Mouse (Mus musculus): ENCODE results near the gene Nfix. TPM values are rescaled to one million over a fixed set of nuclear protein-coding genes. Genes with fewer than 3 reads are reported as not detected.
A peak's percentile ranks its signal among the peaks of the same experiment; 100 is the strongest.

The Nfix gene
- polyA plus RNA-seq, 1 experiment from 2014 or later = 7.7 TPM

DNA sequence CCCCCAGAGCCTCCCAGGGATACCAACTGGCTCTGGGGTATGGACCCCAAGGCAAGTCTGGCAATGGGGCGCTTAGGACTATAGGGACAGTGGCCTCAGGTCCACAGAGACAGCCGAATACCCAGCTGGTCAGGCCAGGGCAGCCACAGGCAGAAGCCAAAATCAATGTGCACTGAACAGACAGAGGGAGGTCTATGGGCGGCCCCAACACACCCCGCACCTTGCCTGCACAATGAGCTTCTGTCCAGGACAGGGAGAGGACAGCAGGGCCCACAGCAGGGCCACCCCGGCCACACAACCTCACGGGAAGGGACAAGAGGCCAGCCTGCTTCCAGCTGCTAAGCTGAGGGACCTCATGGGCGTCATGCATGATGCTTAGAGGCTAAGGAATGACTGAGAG lies 5.7 kb downstream of the Nfix start:
- DNase-seq (ENCODE audit: low spot score) = no peak
- Histone ChIP-seq H3K9me3 (ENCODE audit: control insufficient read depth, low read length) (no peaks in the 10 kb centered on the region), H3K27ac (ENCODE audit: low read depth, low read length) (no peak overlapping the region), H3K9ac (ENCODE audit: low read length) (no peak overlapping the region), H3K4me3 (ENCODE audit: low read depth, low read length) (no peak overlapping the region), H3K36me3 (ENCODE audit: control insufficient read depth, insufficient read depth, low read length) (no peaks in the 10 kb centered on the region), H3K27me3 (ENCODE audit: control insufficient read depth, insufficient read depth, low read length) (peaks cover 72% of the 10 kb centered on the region), H3K4me1 (replicated peaks; ENCODE audit: control insufficient read depth, insufficient read depth, low read length) (peaks cover 8% of the 10 kb centered on the region; the same call in 1 of the 2 replicates), H3K4me2 (ENCODE audit: low read depth, low read length, severe bottlenecking) (no peak overlapping the region)
- ATAC-seq (replicated peaks; ENCODE audit: low FRiP score) = no peak
- 40% methylated on average over 7 of the region's 7 CpGs for WGBS

DNA sequence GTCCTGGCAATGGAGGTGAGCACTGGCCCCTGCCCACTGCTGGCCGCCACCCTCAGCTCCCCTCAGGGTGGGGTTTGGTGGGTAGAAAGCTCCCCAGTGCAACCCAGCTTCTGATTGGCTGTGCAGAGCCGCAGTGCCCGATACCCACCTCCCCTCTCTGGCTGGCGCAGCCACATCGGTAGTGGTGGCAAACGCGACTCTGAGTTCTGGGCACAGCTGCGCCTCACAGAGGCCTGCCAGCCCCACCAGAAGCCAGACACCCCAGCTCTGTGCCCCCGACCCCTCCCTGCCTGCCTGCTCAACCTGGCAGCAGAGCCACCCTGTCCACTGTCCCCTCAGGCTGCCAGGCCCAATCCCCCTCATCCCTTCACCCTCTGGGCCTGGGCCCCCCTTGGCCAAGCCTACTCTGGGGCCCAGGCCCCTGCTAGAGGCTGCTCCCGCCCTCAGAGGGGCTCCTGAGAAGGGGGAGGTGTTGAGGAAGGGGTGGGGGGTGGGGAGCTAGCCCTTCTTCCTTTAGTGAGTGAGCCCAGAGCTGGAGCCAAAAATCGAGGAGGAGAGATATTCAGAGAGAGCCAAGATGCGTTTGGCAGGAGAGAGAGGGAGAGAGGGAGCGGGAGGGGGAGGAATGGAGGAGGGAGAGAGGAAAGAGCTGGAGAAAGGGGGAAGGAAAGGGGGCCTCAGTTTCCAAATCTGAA lies 6.2 kb downstream of the Nfix start:
- no peaks in the 10 kb centered on the region for H3K36me3 ChIP-seq (ENCODE audit: control insufficient read depth, insufficient read depth, low read length)
- H3K9me3 ChIP-seq (ENCODE audit: control insufficient read depth, low read length) = no peaks in the 10 kb centered on the region
- DNase-seq (ENCODE audit: low spot score) = no peak
- peak overlapping the region; percentile 2; the same call in 1 of the 2 replicates for H3K9ac ChIP-seq (ENCODE audit: low read length)
- no peak overlapping the region for H3K4me3 ChIP-seq (ENCODE audit: low read depth, low read length)
- no peak for ATAC-seq (replicated peaks; ENCODE audit: low FRiP score)
- H3K27me3 ChIP-seq (ENCODE audit: control insufficient read depth, insufficient read depth, low read length) = peaks cover 73% of the 10 kb centered on the region
- H3K27ac ChIP-seq (ENCODE audit: low read depth, low read length) = no peak overlapping the region
- WGBS = 63% methylated on average over 13 of the region's 13 CpGs
- no peak overlapping the region for H3K4me2 ChIP-seq (ENCODE audit: low read depth, low read length, severe bottlenecking)
- H3K4me1 ChIP-seq (replicated peaks; ENCODE audit: control insufficient read depth, insufficient read depth, low read length) = peaks cover 5% of the 10 kb centered on the region; the same call in 1 of the 2 replicates

DNA sequence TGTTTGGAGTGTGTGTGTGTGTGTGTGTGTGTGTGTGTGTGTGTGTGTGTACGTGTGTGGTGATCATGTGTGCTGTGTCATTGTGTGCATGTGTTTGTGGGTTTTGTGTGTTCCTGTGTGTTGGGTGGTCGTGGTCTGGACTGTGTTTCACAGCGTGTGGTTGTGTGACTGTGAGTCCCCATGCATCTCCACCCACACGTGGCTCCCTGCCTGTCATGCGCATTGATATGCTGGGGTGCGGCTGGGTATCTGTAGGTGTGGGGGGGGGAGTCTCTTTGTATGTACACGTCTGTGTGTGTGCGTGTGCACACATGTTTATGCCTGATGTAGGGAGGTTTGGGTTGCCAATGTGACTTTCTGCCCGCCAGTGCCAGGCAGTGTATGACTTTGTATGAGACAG lies 7.0 kb downstream of the Nfix start:
- no peak overlapping the region for H3K27ac ChIP-seq (ENCODE audit: low read depth, low read length)
- 82% methylated on average over 9 of the region's 9 CpGs for WGBS
- H3K9me3 ChIP-seq (ENCODE audit: control insufficient read depth, low read length) = no peaks in the 10 kb centered on the region
- ATAC-seq (replicated peaks; ENCODE audit: low FRiP score) = no peak
- H3K4me1 ChIP-seq (replicated peaks; ENCODE audit: control insufficient read depth, insufficient read depth, low read length) = peaks cover 5% of the 10 kb centered on the region; the same call in 1 of the 2 replicates
- DNase-seq (ENCODE audit: low spot score) = no peak
- H3K27me3 ChIP-seq (ENCODE audit: control insufficient read depth, insufficient read depth, low read length) = peaks cover 73% of the 10 kb centered on the region
- H3K36me3 ChIP-seq (ENCODE audit: control insufficient read depth, insufficient read depth, low read length) = no peaks in the 10 kb centered on the region
- no peak overlapping the region for H3K4me3 ChIP-seq (ENCODE audit: low read depth, low read length)
- H3K9ac ChIP-seq (ENCODE audit: low read length) = no peak overlapping the region
- no peak overlapping the region for H3K4me2 ChIP-seq (ENCODE audit: low read depth, low read length, severe bottlenecking)

DNA sequence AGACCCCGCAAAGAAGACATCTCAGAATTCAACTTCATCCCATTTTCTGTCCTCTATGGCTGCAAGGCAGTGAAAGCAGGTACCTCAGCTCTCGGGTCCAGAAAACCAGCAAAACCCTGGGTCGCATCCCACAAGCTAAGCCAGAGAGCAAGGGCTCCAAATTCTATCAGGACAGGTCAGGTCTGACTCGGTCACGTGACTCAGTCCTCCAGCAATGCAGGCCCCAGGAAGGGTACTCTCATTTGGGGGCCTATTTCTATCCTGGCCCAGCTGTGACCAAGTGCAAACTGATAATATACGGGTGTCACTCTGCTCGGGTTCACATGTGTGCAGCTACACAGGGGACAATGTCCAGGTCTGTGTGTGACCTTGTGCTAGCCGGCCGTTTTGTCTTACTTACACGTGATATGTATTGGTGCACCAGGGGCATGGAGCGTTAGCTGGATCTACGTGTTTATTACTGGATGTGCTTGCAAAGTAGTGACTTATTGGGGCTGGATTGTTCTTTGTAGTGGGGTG lies 7.7 kb downstream of the Nfix start:
- Histone ChIP-seq H3K4me2 (ENCODE audit: low read depth, low read length, severe bottlenecking) (no peak overlapping the region), H3K9me3 (ENCODE audit: control insufficient read depth, low read length) (no peaks in the 10 kb centered on the region), H3K27me3 (ENCODE audit: control insufficient read depth, insufficient read depth, low read length) (peaks cover 73% of the 10 kb centered on the region), H3K27ac (ENCODE audit: low read depth, low read length) (no peak overlapping the region), H3K36me3 (ENCODE audit: control insufficient read depth, insufficient read depth, low read length) (no peaks in the 10 kb centered on the region), H3K9ac (ENCODE audit: low read length) (no peak overlapping the region), H3K4me1 (replicated peaks; ENCODE audit: control insufficient read depth, insufficient read depth, low read length) (peaks cover 5% of the 10 kb centered on the region; the same call in 1 of the 2 replicates), H3K4me3 (ENCODE audit: low read depth, low read length) (no peak overlapping the region)
- ATAC-seq (replicated peaks; ENCODE audit: low FRiP score) (no peak), DNase-seq (ENCODE audit: low spot score) (no peak)
- WGBS = 70% methylated on average over 12 of the region's 12 CpGs

DNA sequence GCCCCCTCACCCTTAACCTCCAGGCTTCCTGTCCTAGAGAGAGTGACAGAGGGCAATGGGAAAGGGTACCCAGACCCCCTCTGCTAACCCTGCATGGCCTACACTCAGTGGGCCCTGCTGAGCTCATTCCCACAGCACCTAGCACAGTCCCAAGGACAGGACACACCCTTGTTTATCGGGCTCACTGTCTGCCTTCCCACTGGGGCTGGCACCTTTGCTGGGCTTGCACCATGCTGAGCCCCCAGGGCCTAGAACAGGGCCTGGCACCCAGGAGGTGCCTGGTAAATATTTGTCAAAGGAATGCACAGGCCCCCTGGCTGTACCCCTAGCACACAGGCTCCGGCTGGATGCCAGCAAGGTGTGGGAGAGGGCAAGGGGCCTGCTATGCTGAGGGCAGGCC lies 9.6 kb downstream of the Nfix start:
- Histone ChIP-seq H3K27me3 (ENCODE audit: control insufficient read depth, insufficient read depth, low read length) (peaks cover 74% of the 10 kb centered on the region), H3K9ac (ENCODE audit: low read length) (no peak overlapping the region), H3K4me2 (ENCODE audit: low read depth, low read length, severe bottlenecking) (no peak overlapping the region), H3K4me3 (ENCODE audit: low read depth, low read length) (no peak overlapping the region), H3K4me1 (replicated peaks; ENCODE audit: control insufficient read depth, insufficient read depth, low read length) (peaks cover 5% of the 10 kb centered on the region; the same call in 1 of the 2 replicates), H3K9me3 (ENCODE audit: control insufficient read depth, low read length) (no peaks in the 10 kb centered on the region), H3K27ac (ENCODE audit: low read depth, low read length) (no peak overlapping the region), H3K36me3 (ENCODE audit: control insufficient read depth, insufficient read depth, low read length) (no peaks in the 10 kb centered on the region)
- 71% methylated on average over 2 of the region's 2 CpGs for WGBS
- DNase-seq (ENCODE audit: low spot score) = no peak
- ATAC-seq (replicated peaks; ENCODE audit: low FRiP score) = no peak

DNA sequence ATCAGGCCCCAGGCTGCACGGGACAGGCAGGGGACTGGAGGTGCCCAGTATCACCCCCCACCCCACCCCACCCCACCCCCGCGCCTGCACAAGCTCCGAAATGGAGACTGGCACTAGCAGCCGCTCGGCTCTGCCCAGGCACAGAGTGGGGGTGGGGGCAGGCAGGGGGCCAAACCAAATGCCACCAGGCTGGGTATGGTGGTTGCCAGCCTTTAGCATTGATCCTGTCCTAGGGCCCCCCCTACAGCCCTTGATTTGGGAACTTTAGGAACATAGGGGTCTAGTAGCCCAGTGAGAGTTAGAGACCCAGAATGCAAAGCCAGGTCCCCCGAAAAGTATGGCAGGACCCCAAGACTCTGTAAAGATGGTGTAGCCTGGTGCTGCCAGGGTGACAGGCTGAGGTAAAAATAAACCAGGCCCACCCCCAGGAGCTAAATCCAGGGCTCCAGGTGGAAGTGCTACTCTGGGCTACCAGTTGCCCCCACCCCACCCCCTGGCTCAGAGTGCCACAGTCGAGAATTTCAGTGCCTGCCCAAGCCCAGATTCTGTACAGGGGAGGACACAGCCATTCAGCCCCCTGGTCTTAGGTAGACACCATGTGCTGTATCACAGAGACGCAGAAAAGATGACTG lies 10.2 kb downstream of the Nfix start:
- no peak for ATAC-seq (replicated peaks; ENCODE audit: low FRiP score)
- no peak overlapping the region for H3K4me3 ChIP-seq (ENCODE audit: low read depth, low read length)
- 73% methylated on average over 9 of the region's 9 CpGs for WGBS
- DNase-seq (ENCODE audit: low spot score) = no peak
- H3K4me1 ChIP-seq (replicated peaks; ENCODE audit: control insufficient read depth, insufficient read depth, low read length) = peaks cover 5% of the 10 kb centered on the region; the same call in 1 of the 2 replicates
- no peaks in the 10 kb centered on the region for H3K36me3 ChIP-seq (ENCODE audit: control insufficient read depth, insufficient read depth, low read length)
- H3K9me3 ChIP-seq (ENCODE audit: control insufficient read depth, low read length) = no peaks in the 10 kb centered on the region
- H3K4me2 ChIP-seq (ENCODE audit: low read depth, low read length, severe bottlenecking) = no peak overlapping the region
- H3K9ac ChIP-seq (ENCODE audit: low read length) = no peak overlapping the region
- no peak overlapping the region for H3K27ac ChIP-seq (ENCODE audit: low read depth, low read length)
- peaks cover 74% of the 10 kb centered on the region for H3K27me3 ChIP-seq (ENCODE audit: control insufficient read depth, insufficient read depth, low read length)

DNA sequence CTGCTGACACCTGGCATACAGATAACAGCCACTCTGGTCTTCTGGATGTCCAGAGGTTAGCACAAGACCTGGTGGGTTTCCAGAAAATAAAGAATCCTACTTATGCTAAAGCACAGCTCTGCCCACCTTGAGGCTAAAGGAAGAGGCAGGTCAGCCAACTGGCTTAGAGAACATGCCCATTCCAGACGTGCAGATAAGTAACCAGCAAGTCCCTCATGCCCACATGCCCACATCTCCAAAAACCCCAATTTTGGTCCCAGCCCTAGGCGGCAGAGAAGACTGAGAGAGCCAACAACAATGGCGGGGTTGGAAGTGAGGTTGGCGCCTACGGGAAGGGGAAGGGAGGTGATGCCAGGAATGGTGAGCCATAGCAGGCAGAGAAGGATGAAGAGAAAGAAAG lies 10.8 kb downstream of the Nfix start:
- H3K27ac ChIP-seq (ENCODE audit: low read depth, low read length) = no peak overlapping the region

DNA sequence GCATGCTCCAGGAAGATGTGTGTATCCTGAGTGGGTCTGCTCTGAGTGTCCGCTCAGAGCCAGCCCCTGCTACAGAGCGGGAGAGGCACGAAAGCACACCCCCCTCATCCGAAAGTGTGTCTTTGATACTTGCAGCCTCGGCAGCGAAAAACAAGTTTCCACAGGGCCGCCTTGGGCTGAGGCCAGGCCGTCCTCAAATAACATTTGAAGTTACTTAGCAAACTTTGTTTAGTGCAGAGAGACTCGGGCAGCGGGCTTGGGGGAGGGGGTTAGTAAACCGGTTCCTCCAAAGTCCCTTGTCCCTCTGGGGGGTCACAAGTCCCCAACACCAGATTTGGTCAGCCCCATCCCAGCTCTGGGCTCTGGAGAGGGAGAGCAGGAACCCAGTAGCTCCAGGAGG lies 11.2 kb downstream of the Nfix start:
- Histone ChIP-seq H3K9ac (ENCODE audit: low read length) (no peak overlapping the region), H3K36me3 (ENCODE audit: control insufficient read depth, insufficient read depth, low read length) (no peaks in the 10 kb centered on the region), H3K27ac (ENCODE audit: low read depth, low read length) (no peak overlapping the region), H3K4me1 (replicated peaks; ENCODE audit: control insufficient read depth, insufficient read depth, low read length) (peaks cover 2% of the 10 kb centered on the region; the same call in 1 of the 2 replicates), H3K9me3 (ENCODE audit: control insufficient read depth, low read length) (no peaks in the 10 kb centered on the region), H3K4me2 (ENCODE audit: low read depth, low read length, severe bottlenecking) (no peak overlapping the region), H3K27me3 (ENCODE audit: control insufficient read depth, insufficient read depth, low read length) (peaks cover 84% of the 10 kb centered on the region), H3K4me3 (ENCODE audit: low read depth, low read length) (no peak overlapping the region)
- ATAC-seq (replicated peaks; ENCODE audit: low FRiP score) = no peak
- WGBS = 6% methylated on average over 11 of the region's 11 CpGs
- DNase-seq (ENCODE audit: low spot score) = no peak

More for the DNA sequence above, 10.8 kb downstream of the Nfix start:
- no peak for DNase-seq (ENCODE audit: low spot score)
- peaks cover 2% of the 10 kb centered on the region; the same call in 1 of the 2 replicates for H3K4me1 ChIP-seq (replicated peaks; ENCODE audit: control insufficient read depth, insufficient read depth, low read length)
- WGBS = 56% methylated on average over 5 of the region's 5 CpGs
- no peak for ATAC-seq (replicated peaks; ENCODE audit: low FRiP score)
- no peak overlapping the region for H3K9ac ChIP-seq (ENCODE audit: low read length)
- no peaks in the 10 kb centered on the region for H3K36me3 ChIP-seq (ENCODE audit: control insufficient read depth, insufficient read depth, low read length)
- no peak overlapping the region for H3K4me3 ChIP-seq (ENCODE audit: low read depth, low read length)
- H3K27me3 ChIP-seq (ENCODE audit: control insufficient read depth, insufficient read depth, low read length) = peaks cover 80% of the 10 kb centered on the region
- no peak overlapping the region for H3K4me2 ChIP-seq (ENCODE audit: low read depth, low read length, severe bottlenecking)
- no peaks in the 10 kb centered on the region for H3K9me3 ChIP-seq (ENCODE audit: control insufficient read depth, low read length)
